In the genomic region with DNA sequence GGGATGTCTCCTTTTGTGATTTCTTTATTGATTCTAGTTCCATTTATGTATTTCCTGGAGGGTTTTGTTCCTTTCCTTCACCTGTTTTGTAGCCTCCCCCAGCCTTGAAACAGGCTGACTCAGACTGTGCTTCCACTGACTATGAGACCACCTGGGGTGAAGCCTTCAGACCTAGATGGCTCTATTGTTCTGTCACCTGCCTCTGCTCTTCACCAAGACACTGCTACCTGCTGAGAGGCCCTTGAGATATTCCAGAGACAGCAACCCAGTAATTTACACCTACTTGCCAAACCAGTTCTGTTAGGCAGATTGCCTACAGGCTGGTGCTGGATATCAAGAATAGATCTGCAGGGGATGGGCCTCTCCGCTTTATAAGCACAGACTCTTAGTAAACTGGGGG, we compare ENCODE assay signal across 24 mouse cellular contexts. TPM values are rescaled to one million over a fixed set of nuclear protein-coding genes. Genes with fewer than 3 reads are reported as not detected.
"Had no signal": no experiment of that assay in that cellular context is flagged by ENCODE, and none has a peak within 500 bp of the region (broad histone marks: within the 10 kb centered on the region; RNA-seq: fewer than 3 reads in every experiment).

No protein-coding gene starts in this region.

- DNase-seq: kidney, adult 8-10 months; kidney, postnatal 14 days; kidney, postnatal 4 days; liver, postnatal 0 days; lung, embryonic 14.5 days; lung, postnatal 36 days; retina, postnatal 1 day; right cerebral cortex, postnatal 25 days; spleen, adult 18-20 months; thymus, postnatal 25 days had no signal

- H3K36me3 ChIP-seq: limb, embryonic 15.5 days; midbrain, embryonic 10.5 days; midbrain, embryonic 13.5 days; neural tube, embryonic 13.5 days; stomach, embryonic 15.5 days had no signal

- H3K9me3 ChIP-seq: limb, embryonic 15.5 days; stomach, embryonic 15.5 days had no signal

- ATAC-seq: liver, postnatal 0 days; lung, postnatal 0 days; midbrain, embryonic 13.5 days; midbrain, embryonic 16.5 days had no signal

- H3K27ac ChIP-seq: limb, embryonic 15.5 days; liver, embryonic 14.5 days; midbrain, embryonic 10.5 days; midbrain, embryonic 13.5 days; neural tube, embryonic 13.5 days; stomach, embryonic 15.5 days had no signal

- H3K4me2 ChIP-seq: limb, embryonic 15.5 days; liver, embryonic 11.5 days; lung, embryonic 14.5 days; midbrain, embryonic 13.5 days; neural tube, embryonic 13.5 days; stomach, embryonic 15.5 days had no signal

- H3K4me1 ChIP-seq: limb, embryonic 15.5 days; megakaryocyte, embryonic 14.5 days; midbrain, embryonic 10.5 days; midbrain, embryonic 13.5 days; neural tube, embryonic 13.5 days; stomach, embryonic 15.5 days had no signal

- H3K27me3 ChIP-seq: limb, embryonic 15.5 days; megakaryocyte, embryonic 14.5 days; midbrain, embryonic 13.5 days; neural tube, embryonic 13.5 days; stomach, embryonic 15.5 days had no signal

- H3K9ac ChIP-seq: limb, embryonic 15.5 days; liver, embryonic 14.5 days; liver, postnatal 0 days; lung, embryonic 14.5 days; midbrain, embryonic 13.5 days; neural tube, embryonic 13.5 days; stomach, embryonic 15.5 days had no signal

- H3K4me3 ChIP-seq: limb, embryonic 15.5 days; megakaryocyte, embryonic 14.5 days; midbrain, embryonic 10.5 days; midbrain, embryonic 13.5 days; myocyte; neural tube, embryonic 13.5 days; stomach, embryonic 15.5 days had no signal

RNA-seq across cellular contexts. Expression of a gene that starts 9.9 kb away (rescaled TPM):
- polyA plus RNA-seq: kidney, embryonic 16.5 days; limb, embryonic 11.5 days; limb, embryonic 15.5 days; liver, embryonic 11.5 days; liver, embryonic 14.5 days; liver, postnatal 0 days; lung, embryonic 14.5 days; lung, postnatal 0 days; midbrain, embryonic 10.5 days; midbrain, embryonic 13.5 days; midbrain, embryonic 16.5 days; myocyte; neural tube, embryonic 13.5 days; stomach, embryonic 15.5 days; thymus, postnatal 0 days had no signal

RNA-seq across cellular contexts. Expression of a gene that starts 28.3 kb away (rescaled TPM):
- polyA plus RNA-seq: kidney, embryonic 16.5 days; limb, embryonic 11.5 days; limb, embryonic 15.5 days; liver, embryonic 11.5 days; liver, embryonic 14.5 days; liver, postnatal 0 days; lung, embryonic 14.5 days; lung, postnatal 0 days; midbrain, embryonic 10.5 days; midbrain, embryonic 13.5 days; midbrain, embryonic 16.5 days; myocyte; neural tube, embryonic 13.5 days; stomach, embryonic 15.5 days; thymus, postnatal 0 days had no signal

RNA-seq across cellular contexts. Expression of a gene that starts 34.8 kb away (rescaled TPM):
- polyA plus RNA-seq: kidney, embryonic 16.5 days; limb, embryonic 11.5 days; limb, embryonic 15.5 days; liver, embryonic 11.5 days; liver, embryonic 14.5 days; liver, postnatal 0 days; lung, embryonic 14.5 days; lung, postnatal 0 days; midbrain, embryonic 10.5 days; midbrain, embryonic 13.5 days; midbrain, embryonic 16.5 days; myocyte; neural tube, embryonic 13.5 days; stomach, embryonic 15.5 days; thymus, postnatal 0 days had no signal
